Mouse (Mus musculus) liver, postnatal 0 days (tissue): ENCODE results near the gene Cd81.

Experiments used
- CTCF ChIP-seq: sonication (generic); IDR thresholded peaks from 2 replicates; pipeline ENCODE4 v1.5.1; 2016; ENCODE audit warnings: antibody characterized with exemption, low read depth
- EP300 ChIP-seq: IDR thresholded peaks from 2 replicates; pipeline ENCODE4 v1.6.1; 2016; ENCODE audit warnings: antibody characterized with exemption, low read depth, mild to moderate bottlenecking

- TF ChIP-seq CTCF, result peak; percentile 41
- TF ChIP-seq EP300, result no peak
Observed at GRCm38 (mm10) chr7:143053008-143053899, 715 bp downstream of the Cd81 start.
